Mouse (Mus musculus) left cerebral cortex, adult 9 months (tissue): ENCODE measurements around the gene Washc4.
"Not testable (repeated sequence)": the region's sequence is repeated elsewhere in the genome, so short reads cannot be mapped to it uniquely, and the experiment has no call there.

ENCODE experiments used
- DNase-seq, 2 experiments: peaks; one replicate each; pipeline ENCODE4 v3.0.0; 2022; ENCODE audit warnings: low spot score in 2 of 2

Gene Washc4

GRCm38 (mm10) chr10:83543439-83544102 lies at the start of gene Washc4:
Gene Washc4 (plus strand): TSS chr10:83543752.
- DNase-seq = peak; percentile 70 to 93

- no peak for DNase-seq
These were observed 46.2 kb upstream of the Washc4 start for GRCm38 (mm10) chr10:83497321-83497720.

- DNase-seq = peak in 1 of 2 experiments; percentile 32
These were observed 34.4 kb upstream of the Washc4 start for GRCm38 (mm10) chr10:83508962-83509660.

GRCm38 (mm10) chr10:83511304-83511703 lies 32.2 kb upstream of the Washc4 start:
- DNase-seq = no peak

GRCm38 (mm10) chr10:83513736-83514135 lies 29.8 kb upstream of the Washc4 start:
- DNase-seq = no peak

- DNase-seq = no peak
These were observed 22.6 kb upstream of the Washc4 start for GRCm38 (mm10) chr10:83520990-83521389.

- DNase-seq = not testable (repeated sequence)
These were observed 19.3 kb upstream of the Washc4 start for GRCm38 (mm10) chr10:83524238-83524637.

- DNase-seq = no peak
These were observed 13.1 kb upstream of the Washc4 start for GRCm38 (mm10) chr10:83530384-83530967.

GRCm38 (mm10) chr10:83533258-83533909 lies 10.2 kb upstream of the Washc4 start:
- DNase-seq = peak; percentile 16 to 78

- DNase-seq = peak in 1 of 2 experiments; percentile 42
These were observed 9.7 kb upstream of the Washc4 start, which contains the start of gene Aldh1l2 for GRCm38 (mm10) chr10:83533910-83534283. Gene Aldh1l2 (minus strand): TSS chr10:83534140.

- DNase-seq = no peak
These were observed 7.1 kb upstream of the Washc4 start for GRCm38 (mm10) chr10:83536436-83536835.

GRCm38 (mm10) chr10:83539311-83539980 lies 4.1 kb upstream of the Washc4 start:
- no peak for DNase-seq

- DNase-seq = no peak
These were observed 3.5 kb upstream of the Washc4 start for GRCm38 (mm10) chr10:83540092-83540491.

- peak; percentile 10 to 41 for DNase-seq
These were observed 1.3 kb upstream of the Washc4 start for GRCm38 (mm10) chr10:83542241-83542640.

GRCm38 (mm10) chr10:83544103-83544479 lies 539 bp downstream of the Washc4 start:
- DNase-seq = no peak

- DNase-seq = no peak
These were observed 1.8 kb downstream of the Washc4 start for GRCm38 (mm10) chr10:83545341-83545740.

- DNase-seq = no peak
These were observed 19.5 kb downstream of the Washc4 start for GRCm38 (mm10) chr10:83563005-83563404.

GRCm38 (mm10) chr10:83565449-83566441 lies 22.2 kb downstream of the Washc4 start:
- DNase-seq = no peak

GRCm38 (mm10) chr10:83590801-83591200 lies 47.2 kb downstream of the Washc4 start:
- DNase-seq = no peak

- DNase-seq = no peak
These were observed 49.1 kb downstream of the Washc4 start for GRCm38 (mm10) chr10:83592616-83593015.

- DNase-seq = no peak
These were observed 51.0 kb downstream of the Washc4 start for GRCm38 (mm10) chr10:83594526-83594925.
